Mouse (Mus musculus) ZHBTc4 (cell line): Measurements from ENCODE around the gene Rfc4.
A peak's percentile ranks its signal among the peaks of the same experiment; 100 is the strongest.
"Not testable (repeated sequence)": the region's sequence is repeated elsewhere in the genome, so short reads cannot be mapped to it uniquely, and the experiment has no call there.

ENCODE experiments used
- DNase-seq: peaks from one replicate; pipeline ENCODE4 v3.0.0-alpha.2; 2011; ENCODE audit warnings: low read depth, low spot score

Rfc4 gene

DNA sequence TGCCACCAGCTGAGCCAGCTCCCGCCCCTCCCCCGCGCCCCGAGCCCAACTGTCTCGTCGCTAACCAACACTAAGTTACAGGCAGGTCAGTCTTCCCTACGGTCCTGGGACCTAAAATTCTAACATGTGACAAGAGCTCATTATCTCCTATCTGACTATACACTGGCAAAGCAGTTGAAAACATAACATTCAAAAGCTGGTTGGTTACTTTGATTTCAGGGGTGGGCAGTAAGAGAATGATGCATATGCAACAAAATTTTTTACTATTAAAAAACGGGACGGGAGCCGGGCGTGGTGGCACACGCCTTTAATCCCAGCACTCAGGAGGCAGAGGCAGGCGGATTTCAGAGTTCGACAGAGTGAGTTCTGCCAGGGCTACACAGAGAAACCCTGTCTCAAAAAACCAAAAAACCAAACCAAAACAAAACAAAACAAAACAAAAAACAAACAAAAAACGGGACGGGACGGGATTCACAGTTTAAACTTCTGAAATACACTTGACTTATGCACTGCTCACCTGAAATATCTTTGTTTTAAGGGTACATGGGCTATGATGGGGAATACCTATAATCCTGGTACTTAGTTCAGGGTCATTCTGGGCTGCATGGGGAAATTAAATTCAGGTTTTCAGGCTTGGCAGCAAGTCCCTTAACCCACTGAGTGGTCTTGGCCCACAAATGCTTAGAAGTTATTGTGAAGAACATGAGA is 24.3 kb downstream of the Rfc4 start:
- no peak for DNase-seq

DNA sequence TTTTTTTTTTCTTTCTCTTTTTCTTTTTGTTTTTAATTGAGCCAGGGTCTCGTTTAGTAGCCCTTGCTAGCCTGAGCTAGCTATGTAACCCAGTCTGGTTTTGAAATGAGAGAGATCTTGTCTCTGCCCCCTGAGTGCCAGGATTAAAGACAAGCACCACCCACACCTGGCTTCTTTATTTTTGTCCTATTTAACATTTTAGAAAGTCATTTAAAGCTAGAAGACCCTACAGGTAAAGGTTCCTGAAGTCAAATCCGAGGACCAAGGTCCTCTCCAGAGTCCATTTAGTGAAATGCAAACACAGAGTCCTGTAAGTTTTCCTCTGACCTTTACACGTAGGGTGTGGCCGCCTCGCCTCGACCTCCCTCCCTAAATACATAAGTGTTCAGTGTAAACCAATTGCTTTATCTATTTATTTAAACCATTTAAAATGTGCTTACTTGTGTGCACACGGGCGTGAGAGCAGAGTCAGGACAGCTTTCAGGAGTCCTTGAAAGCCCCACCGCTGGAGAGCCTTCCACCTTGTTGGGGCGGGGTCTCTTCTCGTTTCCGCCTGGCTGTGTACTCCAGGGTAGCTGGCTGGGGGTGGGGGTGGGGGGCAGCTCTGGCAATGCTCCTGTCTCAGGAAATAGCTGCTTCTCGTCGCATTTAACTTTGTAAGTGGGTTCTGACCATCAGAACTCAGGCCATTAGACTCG is 25.0 kb downstream of the Rfc4 start:
- DNase-seq = peak; percentile 95

DNA sequence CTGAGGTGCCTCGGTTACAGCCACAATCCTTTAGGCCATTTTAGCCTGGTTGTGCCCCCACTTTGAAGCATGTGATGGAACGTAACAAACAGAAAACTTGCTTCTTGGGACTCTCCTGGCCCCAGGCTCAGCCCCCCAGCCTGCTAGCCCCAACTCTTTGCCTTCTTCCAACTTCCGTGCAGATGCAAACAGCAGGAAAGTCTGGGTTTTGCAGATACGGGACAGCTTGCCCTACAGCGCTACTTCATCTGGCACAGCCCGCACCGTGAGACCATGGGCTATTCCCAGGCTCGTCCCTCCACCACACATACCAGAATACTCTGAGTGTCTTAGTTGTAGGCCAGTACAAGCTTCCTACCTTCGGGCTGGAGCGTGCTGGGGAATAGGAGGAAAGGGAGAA is 26.9 kb downstream of the Rfc4 start:
- DNase-seq = no peak

DNA sequence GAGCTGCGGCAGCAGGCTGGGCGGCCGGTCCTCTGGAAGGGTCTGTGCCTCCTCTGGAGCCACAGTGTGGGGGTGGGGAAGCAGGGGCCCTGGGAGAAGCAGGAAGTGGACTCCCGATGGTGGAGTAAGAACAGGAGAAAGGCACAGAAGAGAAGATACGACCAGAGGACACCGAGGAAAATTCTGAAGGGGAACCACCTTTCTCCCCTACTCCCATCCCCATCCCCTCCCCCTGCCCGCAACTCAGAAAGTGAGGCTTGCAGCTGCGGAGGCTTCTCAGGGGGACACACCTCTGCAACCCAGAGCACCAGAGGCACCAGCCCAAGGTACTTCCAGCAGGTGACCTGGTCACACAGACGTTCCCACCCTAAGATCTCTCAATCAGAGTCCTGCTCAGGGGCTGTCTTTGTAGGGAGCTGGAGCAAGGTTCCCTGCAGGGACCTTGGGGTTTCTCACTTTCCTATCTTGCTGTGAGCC is 27.4 kb downstream of the Rfc4 start:
- peak; percentile 91 for DNase-seq

DNA sequence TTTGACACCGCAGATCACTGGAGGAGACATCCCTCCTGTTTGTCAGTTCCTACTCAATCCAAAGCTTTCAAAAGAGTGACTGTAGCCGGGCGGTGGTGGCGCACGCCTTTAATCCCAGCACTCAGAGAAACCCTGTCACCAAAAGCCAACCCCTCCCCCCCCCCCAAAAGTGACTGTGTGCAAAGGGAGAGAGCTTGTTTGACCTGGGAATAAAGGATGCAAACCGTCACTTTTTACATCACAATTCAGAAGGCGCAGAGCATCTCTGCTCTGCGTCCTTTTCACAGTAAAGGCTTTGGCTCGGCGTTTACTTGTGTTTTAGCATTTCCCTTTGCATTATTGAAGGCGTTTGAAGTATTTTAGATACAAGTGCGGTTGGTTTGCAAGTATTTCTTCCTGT is 27.9 kb downstream of the Rfc4 start:
- peak; percentile 97 for DNase-seq

DNA sequence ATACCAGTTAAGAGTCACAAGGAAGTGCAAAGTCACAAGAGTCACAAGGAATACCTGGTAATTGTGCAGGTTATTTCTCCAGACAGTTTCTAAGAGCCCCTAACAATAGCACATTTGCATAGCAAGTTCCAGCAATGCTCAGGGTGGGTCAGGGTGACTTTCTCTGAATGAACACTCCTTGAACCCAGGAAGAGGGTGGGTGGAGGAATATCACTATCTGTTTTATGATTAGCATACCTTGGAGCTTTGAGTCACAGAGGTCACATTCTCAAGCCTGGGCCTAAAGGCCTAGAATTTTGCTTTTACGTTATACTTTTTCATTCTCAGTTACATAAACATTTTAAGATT is 29.5 kb downstream of the Rfc4 start:
- DNase-seq = peak; percentile 92

DNA sequence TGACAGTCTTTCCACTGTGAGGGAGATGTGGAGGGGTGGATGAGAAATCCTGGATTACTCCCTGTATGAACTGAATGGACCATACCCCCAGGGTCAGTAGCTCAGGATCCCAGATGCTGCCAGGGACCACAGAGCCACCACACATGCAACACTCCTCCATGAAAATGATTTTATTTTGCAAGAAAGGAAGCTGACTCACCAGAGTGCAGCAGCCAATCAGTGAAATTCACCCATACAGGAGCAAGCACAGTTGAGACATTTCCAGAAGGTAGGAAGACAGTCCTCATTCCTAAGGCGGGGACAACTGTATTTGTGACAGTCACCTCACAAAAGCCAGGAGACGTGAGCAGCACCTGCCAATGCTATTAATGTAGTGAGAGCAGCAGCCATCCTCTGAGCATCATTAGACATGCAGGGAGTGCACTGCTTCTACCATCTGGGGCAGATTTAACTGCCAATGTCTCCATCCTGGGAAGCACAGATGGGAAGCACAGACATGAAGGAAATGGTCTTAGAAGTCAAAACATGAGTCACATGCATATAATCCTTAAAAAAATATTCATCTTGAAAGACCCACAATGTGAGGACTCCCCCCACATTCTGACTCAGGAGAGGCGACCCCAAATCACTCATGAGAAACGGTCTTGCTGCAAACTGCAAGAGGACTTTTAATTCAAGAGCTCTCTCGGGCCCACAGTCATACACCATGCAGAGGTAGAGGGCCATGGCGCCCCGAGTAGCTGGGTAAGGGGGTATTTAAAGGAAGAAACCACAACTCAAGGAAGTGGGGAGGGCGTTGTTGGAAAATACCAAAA is 30.0 kb downstream of the Rfc4 start:
- peak; percentile 58 for DNase-seq

DNA sequence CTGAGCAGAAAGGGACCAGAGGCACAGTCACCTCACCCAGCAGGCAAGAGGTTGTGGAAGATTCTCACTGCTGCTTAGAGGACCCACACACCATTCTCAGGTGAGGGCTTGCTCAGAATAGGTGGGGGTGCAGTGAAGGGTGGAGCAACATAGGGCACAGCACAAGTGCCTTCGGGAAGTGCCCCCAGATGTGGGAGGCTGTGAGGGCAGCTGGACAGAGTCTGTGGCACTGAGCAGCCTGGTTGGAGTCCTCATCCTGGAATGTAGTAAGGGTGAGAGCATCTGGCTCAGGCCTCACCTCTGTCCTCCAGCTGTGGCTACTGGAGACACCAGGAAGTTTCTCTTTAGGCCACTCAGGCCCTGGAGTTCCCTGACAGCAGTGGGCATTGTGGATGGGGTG is 30.7 kb downstream of the Rfc4 start:
- not testable (repeated sequence) for DNase-seq

DNA sequence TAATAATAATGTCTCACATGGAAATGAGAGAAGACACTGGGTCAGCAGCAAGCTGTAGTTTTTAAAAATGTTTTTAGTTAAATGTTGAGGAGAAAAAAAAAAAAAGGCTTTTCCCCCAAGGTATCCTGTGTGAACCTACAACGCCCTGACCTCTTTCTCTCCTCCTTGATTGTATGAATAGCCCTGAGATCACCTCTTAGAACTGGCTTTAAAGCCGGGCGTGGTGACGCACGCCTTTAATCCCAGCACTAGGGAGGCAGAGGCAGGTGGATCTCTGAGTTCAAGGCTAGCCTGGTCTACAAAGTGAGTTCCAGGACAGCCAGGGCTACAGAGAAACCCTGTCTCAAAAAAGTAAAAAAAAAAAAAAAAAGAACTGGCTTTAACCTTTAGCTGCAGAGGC is 32.0 kb downstream of the Rfc4 start:
- peak; percentile 61 for DNase-seq

DNA sequence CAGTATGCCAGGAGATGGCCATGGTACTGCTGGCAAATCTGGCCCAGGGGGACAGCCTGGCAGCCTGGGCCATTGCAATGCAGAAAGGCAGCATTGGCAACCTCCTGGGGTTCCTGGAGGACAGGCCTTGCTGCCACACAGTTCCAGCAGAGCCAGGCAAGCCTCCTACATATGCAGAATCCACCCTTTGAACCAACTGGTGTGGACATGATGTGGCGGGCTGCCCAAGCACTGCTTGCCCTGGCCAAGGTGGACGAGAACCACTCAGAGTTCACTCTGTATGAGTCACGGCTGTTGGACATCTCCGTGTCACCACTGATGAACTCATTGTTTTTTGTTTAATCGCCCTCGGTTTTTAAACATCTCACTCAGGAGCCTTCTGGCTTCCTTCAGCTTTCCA is 33.4 kb downstream of the Rfc4 start:
- DNase-seq = no peak

DNA sequence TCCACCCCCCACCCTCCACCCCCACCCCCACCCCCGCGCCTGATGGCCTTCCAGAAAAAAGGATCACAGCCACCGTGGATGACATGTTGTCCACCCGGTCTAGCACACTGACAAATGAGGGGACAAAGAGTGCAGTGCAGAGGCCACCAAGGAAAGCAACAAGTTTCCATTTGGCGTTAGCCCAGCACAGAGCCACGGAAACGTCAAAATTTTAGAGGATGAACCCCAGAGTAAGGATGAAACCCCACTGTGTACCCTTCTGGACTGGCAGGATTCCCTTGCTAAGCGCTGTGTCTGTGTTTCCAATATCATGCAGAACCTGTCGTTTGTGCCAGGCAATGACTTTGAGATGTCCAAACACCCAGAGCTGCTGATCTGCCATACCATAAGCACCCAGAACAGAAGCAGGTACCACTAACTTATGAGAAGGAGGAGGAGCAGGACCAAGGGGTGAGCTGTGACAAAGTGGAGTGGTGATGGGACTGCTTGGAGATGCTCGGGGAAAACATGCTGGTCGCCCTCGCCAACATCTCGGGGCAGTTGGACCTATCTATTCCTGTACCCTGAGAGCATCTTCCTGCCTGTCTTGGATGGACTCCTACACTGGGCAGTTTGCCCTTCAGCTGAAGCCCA is 34.1 kb downstream of the Rfc4 start:
- no peak for DNase-seq

DNA sequence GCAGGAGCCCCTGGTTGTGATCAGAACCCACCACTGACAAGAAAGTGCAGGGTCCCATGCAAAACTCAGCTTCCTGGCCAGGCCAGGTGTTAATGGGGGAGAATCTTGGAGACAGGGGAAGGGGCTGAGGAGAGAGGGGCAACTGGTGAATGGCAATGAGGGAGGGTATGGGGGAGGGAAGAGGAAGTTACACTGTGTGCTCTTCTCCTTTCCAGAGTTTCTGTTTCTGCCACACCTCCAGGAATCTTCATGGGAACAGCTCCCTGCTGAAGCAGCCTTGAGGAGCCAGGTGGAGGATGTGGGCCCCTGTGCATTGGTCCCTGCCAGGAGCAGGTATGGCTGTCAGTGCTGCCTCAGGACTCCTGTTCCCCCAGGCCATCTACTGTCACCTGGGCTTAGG is 36.2 kb downstream of the Rfc4 start:
- DNase-seq = peak; percentile 28

DNA sequence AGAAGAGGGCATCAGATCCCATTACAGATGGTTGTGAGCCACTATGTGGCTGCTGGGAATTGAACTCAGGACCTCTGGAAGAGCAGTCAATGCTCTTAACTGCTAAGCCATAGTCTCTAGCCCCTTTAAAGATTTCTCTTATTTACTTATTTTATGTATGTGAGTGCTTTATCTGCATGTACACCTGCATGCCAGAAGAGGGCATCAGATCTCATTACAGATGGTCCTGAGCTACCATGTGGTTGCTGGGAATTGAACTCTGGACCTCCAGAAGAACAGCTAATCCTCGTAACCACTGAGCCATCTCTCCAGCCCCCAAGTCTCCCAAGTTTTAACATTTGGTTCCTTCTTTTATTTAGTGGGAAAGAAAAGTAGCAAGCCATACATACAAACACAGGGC is 39.0 kb downstream of the Rfc4 start:
- peak; percentile 61 for DNase-seq

DNA sequence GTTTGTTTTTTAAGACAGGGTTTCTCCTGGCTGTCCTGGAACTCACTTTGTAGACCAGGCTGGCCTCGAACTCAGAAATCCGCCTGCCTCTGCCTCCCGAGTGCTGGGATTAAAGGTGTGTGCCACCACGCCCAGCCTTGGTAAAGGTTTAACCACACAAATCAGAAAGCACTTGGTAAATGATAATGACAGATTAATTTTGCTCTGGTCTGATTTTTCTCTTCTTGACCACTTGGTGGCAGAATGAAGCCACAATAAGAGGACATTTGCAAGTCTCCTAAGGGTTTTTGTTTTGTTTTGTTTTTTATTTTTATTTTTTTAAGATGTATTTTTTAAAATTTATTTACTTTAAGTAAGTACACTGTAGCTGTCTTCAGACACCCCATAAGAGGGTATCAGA is 39.8 kb downstream of the Rfc4 start:
- peak; percentile 57 for DNase-seq

DNA sequence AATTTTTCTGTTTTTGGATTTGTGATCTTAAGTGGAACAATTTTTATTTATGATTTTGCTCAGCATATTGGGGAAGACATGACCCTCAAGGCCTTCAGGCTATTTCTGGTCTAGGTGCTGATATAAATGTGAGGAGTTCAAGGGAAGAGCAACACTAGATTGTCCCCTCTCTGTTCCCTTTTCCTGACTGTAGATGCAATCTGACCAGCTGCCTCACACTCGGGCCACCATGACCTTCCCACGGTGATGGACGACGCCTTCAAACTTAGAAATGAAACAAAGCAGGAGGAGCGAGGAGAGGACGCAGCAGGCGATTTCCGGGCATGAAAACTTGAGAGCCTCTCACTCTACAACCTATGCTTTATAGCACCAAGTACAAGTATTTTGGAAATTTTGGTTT is 40.4 kb downstream of the Rfc4 start:
- not testable (repeated sequence) for DNase-seq

DNA sequence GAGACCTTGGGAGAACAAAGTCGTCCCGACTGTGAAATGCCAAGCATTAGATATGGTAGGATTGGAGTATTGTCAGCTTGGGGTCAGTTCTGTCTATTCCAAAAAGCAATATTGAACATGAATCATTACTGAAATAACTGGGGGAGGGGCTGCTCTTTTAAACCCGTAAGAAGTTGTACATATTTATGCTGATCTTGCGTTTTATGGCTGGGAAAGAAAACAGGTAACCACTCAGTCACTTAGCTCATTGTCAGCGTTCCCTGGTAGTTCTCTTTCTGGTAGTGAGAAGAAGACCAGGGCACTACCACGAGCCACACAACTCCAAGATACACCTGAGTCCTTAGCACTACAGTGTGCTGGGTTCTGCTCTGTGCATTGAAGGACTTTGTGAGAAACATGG is 50.0 kb downstream of the Rfc4 start:
- not testable (repeated sequence) for DNase-seq
